Comparison of ENCODE assay signal across 32 mouse cellular contexts in the genomic region with DNA sequence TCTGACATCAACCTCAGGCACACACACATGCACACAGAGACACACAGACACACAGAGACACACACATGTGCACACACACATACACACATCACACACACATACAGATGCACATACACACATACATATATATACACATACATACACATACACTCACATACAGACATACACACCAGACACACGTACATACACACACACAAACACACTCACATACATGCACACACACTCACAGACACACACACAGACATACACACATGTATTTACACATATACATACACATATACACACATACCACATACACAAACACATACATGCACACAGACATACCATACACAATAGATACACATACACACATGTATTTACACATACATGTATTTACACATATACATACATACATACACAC.
"Had no signal": no experiment of that assay in that cellular context is flagged by ENCODE, and none has a peak within 500 bp of the region (broad histone marks: within the 10 kb centered on the region; RNA-seq: fewer than 3 reads in every experiment).

No protein-coding gene starts in this region.

- H3K9ac ChIP-seq: limb, embryonic 12.5 days; limb, embryonic 13.5 days; limb, embryonic 15.5 days; liver, embryonic 12.5 days; liver, embryonic 13.5 days; liver, embryonic 14.5 days; liver, embryonic 15.5 days; liver, postnatal 0 days; lung, embryonic 14.5 days; lung, embryonic 15.5 days; midbrain, embryonic 12.5 days; midbrain, embryonic 13.5 days; midbrain, embryonic 15.5 days; neural tube, embryonic 12.5 days had no signal

- DNase-seq: left cerebral cortex, postnatal 4 days; liver; liver, embryonic 13.5 days; liver, postnatal 0 days; lung, adult 18-20 months; lung, adult 2 months; lung, embryonic 14.5 days; lung, postnatal 10 days; lung, postnatal 14 days; lung, postnatal 36 days; lung, postnatal 4 days; midbrain, embryonic 14.5 days had no signal

- H3K4me3 ChIP-seq: limb, embryonic 10.5 days; limb, embryonic 12.5 days; limb, embryonic 13.5 days; limb, embryonic 15.5 days; liver, embryonic 12.5 days; liver, embryonic 13.5 days; liver, embryonic 15.5 days; lung, embryonic 15.5 days; megakaryocyte, embryonic 14.5 days; midbrain, embryonic 10.5 days; midbrain, embryonic 12.5 days; midbrain, embryonic 13.5 days; midbrain, embryonic 15.5 days; myocyte; neural tube, embryonic 12.5 days had no signal

- ATAC-seq: liver, embryonic 12.5 days; liver, postnatal 0 days; lung, postnatal 0 days; midbrain, embryonic 13.5 days; midbrain, embryonic 15.5 days; midbrain, embryonic 16.5 days had no signal

- H3K27ac ChIP-seq: limb, embryonic 10.5 days; limb, embryonic 12.5 days; limb, embryonic 13.5 days; limb, embryonic 15.5 days; liver, embryonic 12.5 days; liver, embryonic 13.5 days; liver, embryonic 14.5 days; liver, embryonic 15.5 days; lung, embryonic 15.5 days; macrophage; midbrain, embryonic 10.5 days; midbrain, embryonic 12.5 days; midbrain, embryonic 13.5 days; midbrain, embryonic 15.5 days; neural tube, embryonic 12.5 days had no signal

- H3K9me3 ChIP-seq: limb, embryonic 10.5 days; limb, embryonic 12.5 days; limb, embryonic 13.5 days; limb, embryonic 15.5 days; liver, embryonic 12.5 days; liver, embryonic 13.5 days; liver, embryonic 15.5 days; lung, embryonic 15.5 days; midbrain, embryonic 10.5 days; midbrain, embryonic 12.5 days; midbrain, embryonic 13.5 days; midbrain, embryonic 15.5 days; neural tube, embryonic 12.5 days had no signal

- H3K4me2 ChIP-seq: limb, embryonic 12.5 days; limb, embryonic 13.5 days; limb, embryonic 15.5 days; liver, embryonic 11.5 days; liver, embryonic 12.5 days; liver, embryonic 13.5 days; liver, embryonic 15.5 days; lung, embryonic 14.5 days; lung, embryonic 15.5 days; midbrain, embryonic 11.5 days; midbrain, embryonic 12.5 days; midbrain, embryonic 13.5 days; midbrain, embryonic 15.5 days; neural tube, embryonic 12.5 days had no signal

- H3K4me1 ChIP-seq: lung, embryonic 15.5 days; megakaryocyte, embryonic 14.5 days; neural tube, embryonic 12.5 days had no signal

- H3K27me3 ChIP-seq: liver, embryonic 12.5 days; liver, embryonic 13.5 days; liver, embryonic 15.5 days; midbrain, embryonic 15.5 days had no signal

- H3K36me3 ChIP-seq: limb, embryonic 10.5 days; limb, embryonic 12.5 days; limb, embryonic 13.5 days; limb, embryonic 15.5 days; liver, embryonic 12.5 days; liver, embryonic 13.5 days; liver, embryonic 15.5 days; lung, embryonic 15.5 days; midbrain, embryonic 10.5 days; midbrain, embryonic 12.5 days; midbrain, embryonic 13.5 days; midbrain, embryonic 15.5 days; neural tube, embryonic 12.5 days had no signal
